Mouse (Mus musculus) intestine, postnatal 0 days (tissue): ENCODE results near the gene Pik3r5. TPM values are rescaled to one million over a fixed set of nuclear protein-coding genes. Genes with fewer than 3 reads are reported as not detected.
A peak's percentile ranks its signal among the peaks of the same experiment; 100 is the strongest.

Experiments used
- ATAC-seq: fragments of 200-750 bp; cut with Nextera tagmentation; 2 replicates; pipeline ENCODE4 v1.8.0; 2017; ENCODE audit warnings: mild to moderate bottlenecking, moderate TSS enrichment, moderate library complexity
- H3K27ac ChIP-seq: fragments of 300-500 bp; sonication (generic); 2 replicates; pipeline ENCODE4 v1.5.1; 2014; ENCODE audit warnings: mild to moderate bottlenecking, low read depth, low read length, moderate library complexity
- H3K27me3 ChIP-seq: fragments of 300-500 bp; sonication (generic); replicated peaks from 2 replicates; pipeline ENCODE4 v1.6.1; 2014; ENCODE audit warnings: low read length, mixed read lengths; ENCODE audit not compliant: control insufficient read depth, insufficient read depth
- H3K36me3 ChIP-seq: fragments of 300-500 bp; sonication (generic); 2 replicates; pipeline ENCODE4 v1.6.1; 2014; ENCODE audit warnings: mild to moderate bottlenecking, moderate library complexity; ENCODE audit not compliant: control insufficient read depth, insufficient read depth
- H3K4me1 ChIP-seq: fragments of 300-500 bp; sonication (generic); replicated peaks from 2 replicates; pipeline ENCODE4 v1.6.1; 2014; ENCODE audit warnings: antibody characterized with exemption, low read length, mixed read lengths; ENCODE audit not compliant: control insufficient read depth, insufficient read depth
- H3K4me2 ChIP-seq: fragments of 300-500 bp; sonication (generic); replicated peaks from 2 replicates; pipeline ENCODE4 v1.6.1; 2014; ENCODE audit warnings: low read depth, mild to moderate bottlenecking, moderate library complexity
- H3K4me3 ChIP-seq: fragments of 300-500 bp; sonication (generic); 2 replicates; pipeline ENCODE4 v1.5.1; 2014; ENCODE audit warnings: low read depth, low read length
- H3K9ac ChIP-seq: fragments of 300-500 bp; sonication (generic); 2 replicates; pipeline ENCODE4 v1.6.1; 2014; ENCODE audit warnings: mild to moderate bottlenecking, low read depth, low read length
- H3K9me3 ChIP-seq: fragments of 300-500 bp; sonication (generic); 2 replicates; pipeline ENCODE4 v1.6.1; 2016; ENCODE audit warnings: mixed run types; ENCODE audit not compliant: control insufficient read depth
- CTCF ChIP-seq: sonication (generic); IDR thresholded peaks from 2 replicates; pipeline ENCODE4 v1.5.1; 2016; ENCODE audit warnings: low read depth, mild to moderate bottlenecking, control low read depth, antibody characterized with exemption, moderate library complexity
- WGBS: fragments of 180-500 bp; shearing (Covaris S2); extraction: QIAGEN DNeasy Blood & Tissue Kit; methylation state at CpG from one replicate; pipeline ENCODE4 v1.1.7; 2014; 5-methylcytosine and 5-hydroxymethylcytosine counted together
- polyA plus RNA-seq: library from polyadenylated mRNA; unstranded; fragments of >200 nt; fragmentation: Nextera tagmentation; extraction: Ambion mirVana; gene quantifications from 2 replicates; pipeline ENCODE4 v1.2.1, GENCODE M21; 2015

The Pik3r5 gene
- polyA plus RNA-seq, 1 experiment from 2014 or later: 0.35 TPM

GRCm38 (mm10) chr11:68432361-68433021 lies 570 bp downstream of the Pik3r5 start:
- Histone ChIP-seq H3K9ac (0 out of 2 replicates have a peak overlapping the region, but pooled peaks have one; percentile 31), H3K4me3 (peak overlapping the region; percentile 38), H3K4me1 (peaks cover 4% of the 10 kb centered on the region; the same call in 1 of the 2 replicates), H3K9me3 (no peaks in the 10 kb centered on the region), H3K36me3 (no peaks in the 10 kb centered on the region), H3K4me2 (peak overlapping the region; percentile 75), H3K27ac (no peak overlapping the region), H3K27me3 (peaks cover 2% of the 10 kb centered on the region; the same call in 1 of the 2 replicates)
- ATAC-seq: no peak
- 24% methylated on average over 23 of the region's 23 CpGs for WGBS
- TF ChIP-seq CTCF: no peak

DNA sequence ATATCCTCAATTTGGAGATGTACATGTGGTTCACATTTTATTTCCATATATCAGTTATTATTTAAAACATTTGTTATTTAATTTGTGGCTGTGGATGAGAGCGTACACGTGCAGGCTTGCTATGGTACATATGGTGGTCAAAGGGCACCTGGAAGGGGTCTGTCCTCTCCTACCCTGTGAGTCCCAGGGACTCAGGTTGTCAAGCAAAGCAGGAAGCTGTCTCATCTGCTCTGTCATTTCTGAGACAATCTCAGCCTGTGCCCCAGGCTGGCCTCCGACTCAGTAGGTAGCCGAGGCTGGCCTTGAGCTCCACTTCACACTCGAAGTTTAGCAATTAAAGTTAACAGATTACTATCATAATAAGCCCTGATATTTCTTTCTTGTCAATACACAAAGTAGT lies 1.6 kb downstream of the Pik3r5 start:
- ATAC-seq: no peak
- Histone ChIP-seq H3K4me1 (peaks cover 4% of the 10 kb centered on the region; the same call in 1 of the 2 replicates), H3K27me3 (peaks cover 2% of the 10 kb centered on the region; the same call in 1 of the 2 replicates), H3K4me2 (no peak overlapping the region), H3K4me3 (no peak overlapping the region), H3K9me3 (no peaks in the 10 kb centered on the region), H3K9ac (no peak overlapping the region), H3K27ac (no peak overlapping the region), H3K36me3 (no peaks in the 10 kb centered on the region)
- WGBS: 73% methylated on average over 5 of the region's 5 CpGs
- no peak for TF ChIP-seq CTCF

GRCm38 (mm10) chr11:68434697-68435096 lies 2.8 kb downstream of the Pik3r5 start:
- Histone ChIP-seq H3K4me1 (peaks cover 4% of the 10 kb centered on the region; the same call in 1 of the 2 replicates), H3K4me2 (no peak overlapping the region), H3K9me3 (no peaks in the 10 kb centered on the region), H3K36me3 (no peaks in the 10 kb centered on the region), H3K27ac (no peak overlapping the region), H3K27me3 (peaks cover 2% of the 10 kb centered on the region; the same call in 1 of the 2 replicates), H3K4me3 (no peak overlapping the region), H3K9ac (no peak overlapping the region)
- no peak for ATAC-seq
- TF ChIP-seq CTCF: no peak
- 87% methylated on average over 2 of the region's 2 CpGs for WGBS

GRCm38 (mm10) chr11:68435601-68436000 lies 3.7 kb downstream of the Pik3r5 start:
- H3K4me2 ChIP-seq: no peak overlapping the region
- H3K9ac ChIP-seq: no peak overlapping the region
- no peaks in the 10 kb centered on the region for H3K36me3 ChIP-seq
- peaks cover 2% of the 10 kb centered on the region; the same call in 1 of the 2 replicates for H3K27me3 ChIP-seq
- ATAC-seq: no peak
- no peak overlapping the region for H3K4me3 ChIP-seq
- no peak overlapping the region for H3K27ac ChIP-seq
- peaks cover 4% of the 10 kb centered on the region; the same call in 1 of the 2 replicates for H3K4me1 ChIP-seq
- 90% methylated on average over 4 of the region's 4 CpGs for WGBS
- H3K9me3 ChIP-seq: no peaks in the 10 kb centered on the region
- no peak for TF ChIP-seq CTCF

DNA sequence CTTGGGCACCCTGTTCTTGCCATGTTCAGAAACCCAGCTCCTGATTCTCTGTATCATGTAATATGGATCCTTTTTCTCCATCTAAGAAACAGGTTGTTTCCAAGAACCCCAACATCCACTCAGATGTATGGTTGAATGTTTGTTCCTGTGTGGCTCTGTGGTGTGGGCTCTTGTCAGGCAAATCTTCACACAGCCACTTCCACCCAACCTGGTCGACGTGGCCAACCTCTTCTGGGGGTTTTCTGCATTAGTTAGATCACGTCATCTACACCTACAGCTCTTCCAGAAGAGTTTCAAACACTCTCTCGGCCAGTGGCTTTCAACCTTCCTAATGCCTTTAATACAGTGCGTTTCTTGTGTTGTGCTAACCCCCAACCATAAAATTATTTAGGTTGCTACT lies 4.5 kb downstream of the Pik3r5 start:
- Histone ChIP-seq H3K9ac (no peak overlapping the region), H3K27me3 (no peaks in the 10 kb centered on the region; the same call in 1 of the 2 replicates), H3K9me3 (no peaks in the 10 kb centered on the region), H3K4me1 (peaks cover 3% of the 10 kb centered on the region; the same call in 1 of the 2 replicates), H3K27ac (no peak overlapping the region), H3K36me3 (no peaks in the 10 kb centered on the region), H3K4me2 (no peak overlapping the region), H3K4me3 (no peak overlapping the region)
- no peak for TF ChIP-seq CTCF
- ATAC-seq: no peak
- 84% methylated on average over 5 of the region's 5 CpGs for WGBS

GRCm38 (mm10) chr11:68440100-68440499 lies 8.2 kb downstream of the Pik3r5 start:
- H3K27ac ChIP-seq: no peak overlapping the region
- H3K4me2 ChIP-seq: no peak overlapping the region
- no peaks in the 10 kb centered on the region for H3K27me3 ChIP-seq
- no peaks in the 10 kb centered on the region for H3K4me1 ChIP-seq
- no peak for ATAC-seq
- no peak overlapping the region for H3K4me3 ChIP-seq
- no peak overlapping the region for H3K9ac ChIP-seq
- no peaks in the 10 kb centered on the region for H3K9me3 ChIP-seq
- H3K36me3 ChIP-seq: no peaks in the 10 kb centered on the region
- WGBS: 74% methylated on average over 9 of the region's 9 CpGs
- TF ChIP-seq CTCF: no peak
